Mouse (Mus musculus): Measurements from ENCODE around the gene Tti1.

GRCm38 (mm10) chr2:157998817-157999216, 29.4 kb downstream of the Tti1 start:
- TF ChIP-seq CTCF (conservative IDR thresholded peaks at IDR 0.05; ENCODE audit: low read length) (no peak), POU5F1 (IDR thresholded peaks at IDR 0.05; ENCODE audit: borderline replicate concordance, low read length) (no peak), NANOG (IDR thresholded peaks at IDR 0.05; ENCODE audit: borderline replicate concordance, low read length) (no peak)
